Mouse (Mus musculus) heart, postnatal 4 days (tissue): ENCODE data around the gene Sirt3. TPM values are rescaled to one million over a fixed set of nuclear protein-coding genes. Genes with fewer than 3 reads are reported as not detected.

Experiments used
- DNase-seq: peaks from one replicate; pipeline ENCODE4 v3.0.0; 2021
- total RNA-seq, 2 experiments: library from RNA; stranded (reverse); gene quantifications; 2 replicates each; pipeline ENCODE4 v1.2.3; 2021

Sirt3 gene
- total RNA-seq: 10 to 100 TPM; 45.1 to 49.1 TPM

DNA sequence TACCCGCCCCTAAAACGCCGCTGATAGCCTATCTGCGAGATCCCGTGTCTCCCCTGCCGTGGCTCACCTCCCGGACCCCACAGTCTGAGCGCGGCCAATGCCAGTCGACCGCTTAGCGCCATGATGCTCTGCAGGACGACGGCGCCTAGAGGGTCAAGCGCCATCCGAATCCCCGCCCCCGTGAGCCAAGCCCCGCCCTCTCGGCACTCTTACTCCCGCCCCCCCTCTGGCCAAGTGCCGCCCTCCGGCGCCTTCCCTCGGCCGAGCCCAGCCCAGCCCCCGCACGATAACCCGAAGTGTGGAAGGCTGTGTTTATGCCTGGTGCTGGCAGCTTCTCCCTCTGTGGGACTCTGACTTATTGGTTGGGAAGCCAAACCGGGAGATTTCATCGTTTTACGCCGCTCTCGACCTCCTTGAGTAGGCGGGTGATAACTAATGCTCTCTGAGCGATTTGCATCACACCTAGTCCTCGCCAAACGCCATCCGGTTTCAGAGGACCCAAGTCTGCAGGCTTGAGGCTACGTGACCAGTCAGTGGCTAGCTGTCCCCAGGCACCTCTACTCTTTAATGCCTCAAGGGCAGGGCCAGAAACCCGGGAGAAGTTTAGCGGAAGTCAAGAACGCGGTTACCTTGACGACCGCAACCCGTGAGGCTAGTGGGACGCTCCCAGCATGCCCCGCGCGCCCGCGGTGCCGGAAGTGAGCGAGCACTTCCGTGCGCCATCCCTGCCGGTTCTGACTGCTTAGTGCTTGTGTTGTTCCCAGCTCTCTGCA, at the start of gene Sirt3, which contains the start of gene Psmd13:
Gene Sirt3, minus strand, starts transcription at position 614 of the 773 bp plus-strand sequence.
Gene Psmd13, plus strand, starts transcription at position 273 of the 773 bp plus-strand sequence.
- peak; percentile 96 for DNase-seq

DNA sequence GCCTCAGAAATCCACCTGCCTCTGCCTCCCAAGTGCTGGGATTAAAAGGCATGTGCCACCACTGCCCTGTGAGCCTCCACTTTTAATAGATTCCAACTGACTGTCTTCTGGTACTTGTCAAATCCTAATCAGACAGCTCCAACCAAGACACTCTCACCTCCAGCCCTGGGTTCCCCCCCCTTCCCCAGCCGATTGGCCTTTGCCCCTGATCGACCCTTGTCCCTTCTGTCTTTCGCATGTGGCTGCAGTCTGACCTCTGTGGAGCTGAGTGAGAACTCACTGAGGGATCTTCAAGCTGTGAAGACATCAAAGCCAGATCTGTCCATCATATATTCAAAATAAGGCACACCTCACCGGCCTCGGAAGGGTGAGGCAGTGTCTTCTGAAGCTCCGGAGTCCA, 45.1 kb upstream of the Sirt3 start:
- DNase-seq: no peak

DNA sequence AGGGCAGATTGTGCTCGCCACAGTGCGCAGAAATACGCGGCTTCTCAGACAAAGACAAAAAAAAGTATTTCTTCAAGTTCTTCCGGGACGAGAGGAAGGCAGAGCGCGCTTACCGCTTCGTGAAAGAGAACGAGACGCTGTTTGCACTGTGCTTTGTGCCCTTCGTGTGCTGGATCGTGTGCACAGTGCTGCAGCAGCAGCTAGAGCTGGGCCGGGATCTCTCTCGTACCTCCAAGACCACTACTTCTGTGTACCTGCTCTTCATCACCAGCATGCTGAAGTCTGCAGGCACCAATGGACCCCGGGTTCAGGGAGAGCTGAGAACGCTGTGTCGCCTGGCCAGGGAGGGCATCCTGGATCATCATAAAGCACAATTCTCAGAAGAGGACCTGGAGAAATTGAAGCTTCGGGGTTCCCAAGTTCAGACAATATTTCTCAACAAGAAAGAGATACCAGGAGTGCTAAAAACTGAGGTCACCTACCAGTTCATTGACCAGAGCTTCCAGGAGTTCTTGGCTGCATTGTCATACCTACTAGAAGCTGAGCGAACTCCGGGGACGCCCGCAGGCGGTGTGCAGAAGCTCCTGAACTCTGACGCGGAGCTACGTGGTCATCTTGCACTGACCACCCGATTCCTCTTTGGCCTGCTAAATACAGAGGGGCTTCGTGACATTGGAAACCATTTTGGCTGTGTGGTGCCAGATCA, 41.1 kb upstream of the Sirt3 start:
- no peak for DNase-seq

DNA sequence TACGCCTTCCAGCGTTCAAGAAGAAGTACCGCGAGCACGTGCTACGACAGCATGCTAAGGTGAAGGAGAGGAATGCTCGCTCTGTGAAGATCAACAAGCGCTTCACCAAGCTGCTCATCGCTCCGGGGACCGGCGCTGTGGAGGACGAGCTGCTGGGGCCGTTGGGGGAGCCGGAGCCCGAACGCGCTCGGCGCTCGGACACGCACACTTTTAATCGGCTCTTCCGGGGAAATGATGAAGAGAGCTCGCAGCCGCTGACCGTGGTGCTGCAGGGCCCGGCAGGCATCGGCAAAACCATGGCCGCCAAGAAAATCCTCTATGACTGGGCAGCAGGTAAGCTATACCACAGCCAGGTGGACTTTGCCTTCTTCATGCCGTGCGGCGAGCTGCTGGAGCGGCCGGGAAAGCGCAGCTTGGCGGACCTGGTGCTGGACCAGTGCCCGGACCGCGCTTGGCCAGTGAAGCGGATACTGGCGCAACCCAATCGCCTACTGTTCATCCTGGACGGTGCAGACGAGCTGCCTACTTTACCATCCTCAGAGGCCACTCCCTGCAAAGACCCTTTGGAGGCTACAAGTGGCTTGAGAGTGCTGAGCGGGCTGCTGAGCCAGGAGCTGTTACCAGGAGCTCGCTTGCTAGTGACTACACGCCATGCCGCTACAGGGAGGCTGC, 40.4 kb upstream of the Sirt3 start:
- peak; percentile 45 for DNase-seq

DNA sequence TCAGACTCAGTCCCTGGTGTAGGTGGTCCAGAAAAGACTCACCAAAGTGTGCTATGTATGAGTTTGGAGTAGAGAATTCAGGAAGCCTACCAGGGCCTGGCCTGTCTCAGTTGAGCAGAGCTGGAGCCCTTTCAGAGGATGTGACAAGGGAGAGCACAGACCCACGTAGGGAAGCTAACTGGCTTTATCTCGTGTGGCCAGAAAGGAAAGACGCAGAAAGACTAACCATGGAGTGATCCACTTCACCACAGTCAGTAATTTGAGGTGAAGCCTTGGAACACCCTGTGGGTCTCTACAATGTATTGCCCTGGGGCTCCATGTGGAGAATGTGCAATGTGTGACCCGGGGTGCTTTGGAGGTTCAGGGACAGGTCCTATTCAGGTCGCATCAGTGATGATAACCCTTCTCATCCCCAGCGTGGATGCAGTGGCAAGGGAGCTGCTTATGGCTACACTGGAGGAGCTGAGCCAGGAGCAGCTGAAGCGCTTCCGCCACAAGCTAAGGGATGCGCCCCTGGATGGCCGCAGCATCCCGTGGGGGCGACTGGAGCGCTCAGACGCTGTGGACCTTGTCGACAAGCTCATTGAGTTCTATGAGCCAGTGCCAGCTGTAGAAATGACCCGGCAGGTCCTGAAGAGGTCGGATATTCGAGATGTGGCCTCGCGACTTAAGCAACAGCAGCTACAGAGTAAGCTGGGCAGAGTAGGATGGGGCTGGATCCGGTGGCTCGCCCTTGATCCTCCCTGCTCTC, 39.3 kb upstream of the Sirt3 start:
- no peak for DNase-seq

DNA sequence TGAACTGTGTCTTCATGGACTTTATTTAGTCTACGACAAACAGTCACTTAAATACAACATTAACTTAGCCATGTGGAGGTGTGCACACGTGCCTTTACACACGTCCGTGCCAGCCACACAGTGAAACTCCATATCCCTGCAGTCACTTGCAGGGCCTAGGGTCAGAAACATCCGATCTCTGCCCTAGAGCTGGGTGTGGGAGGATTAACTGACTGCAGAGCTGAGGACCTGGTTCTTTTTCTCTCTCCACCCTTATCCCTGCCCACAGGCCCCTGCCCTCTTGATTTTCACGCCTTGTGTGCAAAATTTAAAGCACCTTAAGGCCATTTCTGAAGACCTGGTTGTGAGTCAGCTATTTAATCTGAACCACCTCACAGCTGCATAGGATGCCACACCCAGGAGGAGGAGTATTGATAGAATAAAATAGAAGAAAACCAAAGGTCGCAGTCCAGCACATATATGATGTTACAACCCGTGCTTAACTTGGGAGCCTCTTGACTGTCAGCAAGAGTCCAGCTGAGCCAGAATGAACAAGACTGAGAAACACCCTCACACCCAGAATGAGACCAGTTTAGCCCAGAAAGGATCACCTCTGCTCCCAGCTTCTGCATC, 38.4 kb upstream of the Sirt3 start, which contains the start of gene Nlrp6:
Gene Nlrp6, plus strand, starts transcription at position 485 of the 612 bp plus-strand sequence.
- DNase-seq: no peak

DNA sequence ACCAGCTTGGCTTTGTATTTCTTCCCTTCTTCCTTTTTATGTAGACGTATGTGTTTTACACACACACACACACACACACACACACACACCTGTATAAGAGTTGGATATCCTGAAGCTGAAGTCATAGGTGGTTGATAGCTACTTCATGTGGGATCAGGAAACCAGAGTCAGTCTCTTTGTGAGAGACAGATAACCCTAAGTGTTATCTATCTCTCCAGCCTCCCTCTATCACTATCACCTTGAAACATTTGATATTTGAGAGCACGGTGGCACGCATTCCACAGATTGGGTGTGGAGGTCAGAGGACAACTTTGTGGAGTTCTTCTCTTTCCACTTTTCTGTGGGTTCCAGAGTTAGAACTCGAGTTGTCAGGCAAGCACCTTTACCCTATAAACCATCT, 37.8 kb upstream of the Sirt3 start:
- DNase-seq: no peak

DNA sequence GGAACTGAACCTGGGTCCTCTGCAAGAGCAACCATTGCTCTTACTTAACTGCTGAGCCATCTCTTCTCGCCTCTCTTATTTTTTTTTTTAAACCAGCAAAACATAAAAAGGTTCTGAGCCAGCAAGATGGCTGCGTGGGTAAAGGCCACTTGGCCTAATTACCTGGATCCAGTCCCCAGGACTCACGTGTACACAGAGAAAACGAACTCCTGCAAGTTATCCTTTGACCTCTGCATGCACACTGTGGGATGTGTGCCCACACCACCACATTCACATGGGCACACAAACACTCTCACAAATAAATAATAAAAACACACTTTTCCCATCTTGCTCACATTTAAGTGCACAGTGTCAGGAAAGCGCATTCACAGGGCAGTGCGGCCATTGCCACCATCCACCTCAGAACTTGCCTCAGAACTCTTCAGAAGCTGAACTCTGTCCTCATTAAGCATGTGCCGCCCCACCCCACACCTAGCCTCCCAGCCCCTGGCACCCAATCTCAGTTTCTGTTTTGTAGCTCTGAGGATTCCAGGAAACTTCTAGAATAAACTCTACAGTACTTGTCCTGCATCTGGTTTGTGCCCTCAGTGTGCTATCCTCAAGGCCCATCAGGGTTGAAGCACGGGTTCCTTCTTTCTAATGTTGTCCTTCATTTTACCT, 32.1 kb upstream of the Sirt3 start:
- DNase-seq: no peak

DNA sequence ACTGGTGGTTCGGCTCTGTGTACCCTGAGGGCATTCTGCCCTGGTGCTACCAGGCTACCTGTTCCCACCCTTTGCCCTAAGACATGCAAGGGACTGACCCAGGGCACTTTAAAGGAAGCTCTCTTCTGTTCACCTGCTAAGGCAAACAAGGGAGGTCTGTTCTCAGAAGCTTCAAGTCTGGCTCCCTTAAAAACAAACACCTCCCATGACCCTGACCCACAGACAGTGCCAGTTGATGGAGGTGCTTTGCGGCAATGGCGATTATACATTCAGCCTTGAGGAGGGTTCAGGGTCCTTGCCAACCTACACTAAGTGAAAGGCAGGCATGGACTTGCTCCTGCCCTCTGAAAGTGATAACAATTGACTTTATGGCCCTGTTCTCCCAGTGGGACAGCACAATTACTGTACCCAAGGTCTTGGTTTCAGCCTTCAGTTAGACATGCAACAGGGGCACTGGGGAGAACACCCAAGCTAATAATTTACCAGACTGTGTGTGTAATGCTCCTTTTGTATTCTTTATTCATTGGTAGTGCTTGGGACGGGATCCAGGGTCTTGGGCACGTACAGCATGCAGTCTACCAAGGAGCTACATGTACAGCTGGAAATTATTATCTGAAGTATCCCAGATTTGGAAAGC, 30.9 kb upstream of the Sirt3 start:
- DNase-seq: no peak

DNA sequence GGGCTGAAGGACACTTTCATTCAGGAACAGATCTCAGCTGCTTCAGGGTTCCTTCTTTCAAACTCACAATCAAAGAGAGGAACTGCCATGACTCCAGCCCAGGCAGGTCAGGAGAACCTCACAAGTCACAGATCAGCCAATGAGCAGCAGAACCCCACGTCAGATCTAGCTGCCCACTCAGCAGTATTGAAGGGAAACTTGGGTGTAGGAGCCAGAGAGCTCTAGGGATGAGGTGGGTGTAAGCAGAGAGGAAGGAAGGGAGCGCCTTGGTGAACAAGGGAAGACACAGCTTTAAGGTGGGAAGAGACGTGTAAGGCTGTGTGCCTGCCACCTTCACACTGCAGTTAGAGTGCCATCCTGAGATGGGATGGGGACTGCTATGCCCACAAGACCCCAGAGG, 30.2 kb upstream of the Sirt3 start:
- DNase-seq: no peak

DNA sequence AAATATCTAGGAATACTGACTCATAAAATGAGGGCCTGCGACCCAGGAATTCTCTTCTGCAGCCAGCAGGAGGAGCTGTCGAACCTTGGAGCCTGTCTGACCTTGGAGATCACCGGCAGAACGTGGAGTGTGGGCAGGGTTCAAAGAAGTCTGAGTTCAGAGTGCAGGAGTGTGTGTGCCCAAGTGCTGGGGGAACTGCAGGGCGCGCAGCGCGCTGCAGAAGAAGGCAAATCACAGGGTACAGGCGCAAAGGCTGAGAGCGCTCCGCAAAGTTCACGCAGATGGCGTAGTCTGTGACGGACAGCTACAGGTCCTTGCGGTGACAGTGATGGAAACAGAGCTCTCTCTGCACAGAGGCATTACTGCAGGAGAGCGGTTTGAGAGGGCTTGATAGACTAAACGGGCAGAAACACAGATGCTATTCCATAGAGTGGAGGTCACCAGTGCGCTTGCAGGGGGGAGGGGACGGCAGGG, 26.6 kb upstream of the Sirt3 start:
- DNase-seq: peak; percentile 86

DNA sequence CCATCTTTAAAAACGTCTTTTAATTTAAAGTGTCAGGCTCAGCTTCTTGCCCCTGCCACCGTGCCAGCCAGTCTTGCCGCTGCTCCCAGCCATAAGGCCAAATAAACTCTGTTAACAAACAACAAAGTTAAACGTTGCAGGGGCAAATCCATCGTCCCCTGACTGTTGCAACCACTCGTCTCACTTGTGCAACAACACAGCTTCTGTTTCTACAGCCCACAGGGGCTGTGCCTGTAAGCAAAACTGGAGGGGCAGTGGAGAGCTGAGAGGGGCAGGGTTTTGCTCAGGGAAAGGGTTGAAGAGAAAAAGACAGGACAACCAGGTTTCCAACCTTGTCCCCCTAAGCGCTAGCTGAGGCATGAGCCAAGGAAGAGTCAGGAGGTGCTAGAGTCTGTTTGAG, 26.1 kb upstream of the Sirt3 start:
- DNase-seq: no peak

DNA sequence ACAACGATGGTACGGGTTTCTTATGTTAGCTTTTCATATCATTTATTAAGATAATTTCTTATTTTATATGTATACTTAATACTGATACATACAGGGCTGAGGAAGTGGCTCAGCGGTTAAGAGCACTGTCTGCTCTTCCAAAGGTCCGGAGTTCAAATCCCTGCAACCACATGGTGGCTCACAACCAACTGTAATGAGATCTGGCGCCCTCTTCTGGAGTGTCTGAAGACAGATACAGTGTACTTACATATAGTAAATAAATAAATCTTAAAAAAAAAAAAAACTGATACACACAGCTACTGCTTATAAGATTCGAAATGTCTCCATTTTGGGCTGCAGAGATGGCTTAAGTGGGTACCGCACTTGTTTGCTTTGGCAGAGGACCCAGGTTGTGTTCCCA, 25.6 kb upstream of the Sirt3 start:
- DNase-seq: no peak

DNA sequence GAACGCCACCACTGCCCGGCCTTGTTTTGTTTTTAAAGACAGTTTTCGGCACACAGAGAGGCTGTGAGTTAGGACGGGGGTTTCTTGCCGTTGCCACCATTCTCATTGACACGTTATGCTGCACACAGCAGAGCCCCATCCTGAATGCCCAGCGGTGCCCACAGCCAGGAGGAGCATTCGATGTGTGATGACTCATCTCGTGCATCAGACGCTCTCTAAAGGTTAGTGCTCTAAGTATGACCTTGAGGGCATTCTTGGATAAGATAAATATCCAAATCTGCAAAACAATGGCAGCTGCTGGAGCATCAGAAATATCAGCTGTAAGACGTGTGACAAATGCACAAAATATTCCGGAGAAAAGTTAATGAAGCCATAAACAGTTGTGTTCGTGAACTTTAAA, 25.0 kb upstream of the Sirt3 start:
- no peak for DNase-seq

DNA sequence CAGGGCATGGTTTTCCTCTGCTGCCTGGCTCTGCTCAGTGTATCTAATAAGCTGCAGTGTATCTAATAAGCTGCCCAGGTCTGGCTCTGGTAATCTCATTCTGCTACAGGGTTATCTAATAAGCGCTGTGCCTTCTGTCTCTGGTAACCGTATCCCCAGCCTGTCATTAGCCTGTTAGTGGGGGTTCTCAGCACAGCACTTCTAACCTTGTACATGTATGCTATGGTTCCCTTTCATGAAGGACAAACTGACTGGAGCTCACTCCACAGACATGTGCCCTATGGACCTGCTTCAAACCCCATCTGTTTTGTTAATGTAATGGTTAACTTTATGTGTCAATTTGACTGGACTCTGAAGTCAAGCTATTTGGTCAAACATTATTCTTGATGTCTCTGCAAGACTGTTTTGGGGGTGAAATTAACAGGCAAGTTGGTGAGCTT, 23.6 kb upstream of the Sirt3 start:
- no peak for DNase-seq

DNA sequence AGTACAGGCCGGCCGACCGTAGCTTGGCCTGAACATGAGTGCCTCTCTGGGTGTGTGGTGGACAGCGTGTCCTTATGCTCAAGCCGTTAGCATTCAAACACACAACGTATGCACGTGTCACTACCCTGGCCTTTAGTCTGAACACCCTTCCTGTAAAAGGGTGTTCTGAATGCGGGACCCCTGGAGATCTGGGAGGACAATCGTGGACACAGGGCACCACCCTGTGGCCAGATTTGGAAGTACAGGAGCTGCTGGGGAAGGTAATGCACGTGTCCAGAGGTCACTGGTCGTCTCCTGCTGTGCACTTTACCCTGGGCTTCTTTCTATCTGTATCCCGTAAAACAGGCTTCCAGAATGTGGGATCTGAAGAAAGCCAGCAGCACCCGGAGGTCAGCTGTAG, 21.1 kb upstream of the Sirt3 start:
- DNase-seq: peak; percentile 92

DNA sequence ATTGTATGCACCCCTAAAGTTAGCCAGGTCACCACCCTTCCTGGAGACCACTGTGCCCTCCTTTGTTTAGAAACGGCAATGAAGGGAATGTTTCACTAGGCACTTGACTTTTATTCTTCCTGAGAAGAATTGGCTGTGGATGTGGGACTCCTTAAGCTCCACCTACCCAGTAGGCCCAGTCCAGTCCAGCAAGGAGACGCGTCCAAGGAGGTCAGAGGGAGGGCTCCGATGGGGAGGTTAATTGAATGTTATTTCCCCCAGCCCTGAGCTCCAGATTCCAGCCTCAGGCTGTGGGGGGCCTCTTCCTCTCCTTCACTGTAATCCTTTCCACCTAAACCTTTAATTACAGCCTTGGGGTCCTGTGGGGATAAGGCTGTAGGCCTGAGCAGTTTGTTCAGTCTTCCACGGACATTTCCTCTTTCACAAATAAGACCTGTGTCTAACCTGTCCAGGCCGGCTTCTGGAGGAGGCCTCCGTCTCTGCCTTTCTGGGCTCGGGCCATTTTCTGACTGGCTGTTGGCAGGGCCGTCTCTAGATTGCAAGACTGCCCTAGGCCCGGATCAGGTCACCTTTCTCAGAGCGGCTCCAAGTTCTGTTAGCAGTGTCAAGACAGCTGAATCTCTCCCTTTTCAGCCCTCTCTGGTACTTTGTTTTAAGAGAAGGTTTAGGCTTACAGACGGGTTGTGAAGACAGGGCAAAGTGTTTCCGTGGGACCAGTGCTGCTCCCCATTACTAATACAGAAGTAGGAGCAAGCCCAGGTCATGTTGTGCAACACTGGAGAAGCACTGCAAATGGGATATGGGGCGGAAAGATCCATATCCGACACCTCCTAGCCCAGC, 20.1 kb upstream of the Sirt3 start:
- DNase-seq: no peak

DNA sequence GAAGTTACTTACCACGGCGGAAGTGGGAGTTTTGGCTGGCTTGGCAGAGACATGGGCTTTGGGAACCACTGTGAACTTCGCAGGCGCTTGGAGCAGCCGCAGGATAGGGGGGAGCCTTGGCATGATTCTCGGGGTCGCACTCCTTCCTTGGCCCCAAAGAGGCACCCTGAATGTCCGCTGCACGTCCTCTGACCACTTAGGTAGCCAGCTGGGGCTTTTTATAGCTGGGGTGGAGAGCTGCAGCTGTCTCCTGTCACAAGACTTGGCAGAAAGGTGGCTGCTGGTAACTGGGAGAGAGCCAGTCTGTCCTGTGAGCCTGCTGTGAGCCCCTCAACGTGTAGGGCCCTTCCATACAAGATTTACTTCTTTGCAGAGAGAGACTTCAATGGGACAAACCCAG, 18.1 kb upstream of the Sirt3 start, which contains the start of gene Cox8b:
Gene Cox8b, minus strand, starts transcription at position 227 of the 400 bp plus-strand sequence.
- DNase-seq: peak; percentile 74

DNA sequence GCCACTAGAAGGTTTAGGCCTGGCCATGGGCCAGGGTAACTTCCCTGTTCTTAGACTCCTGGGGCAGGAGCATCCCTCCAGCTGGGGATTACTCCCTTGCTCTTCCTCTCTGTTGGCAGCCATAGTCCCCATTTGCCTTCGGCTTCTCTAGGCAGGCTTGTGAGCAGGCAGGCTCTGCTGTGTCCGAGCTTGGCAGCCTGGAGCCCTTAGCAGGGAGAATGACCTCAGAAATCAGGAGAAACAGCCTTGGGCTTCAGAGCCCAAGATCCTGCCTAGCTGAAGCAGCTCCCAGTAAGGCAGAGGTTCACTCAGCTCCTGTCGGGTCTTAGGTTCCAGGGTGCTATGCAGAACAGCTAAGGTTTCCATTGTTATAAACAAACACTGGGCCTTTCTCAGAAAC, 17.0 kb upstream of the Sirt3 start:
- peak; percentile 14 for DNase-seq

DNA sequence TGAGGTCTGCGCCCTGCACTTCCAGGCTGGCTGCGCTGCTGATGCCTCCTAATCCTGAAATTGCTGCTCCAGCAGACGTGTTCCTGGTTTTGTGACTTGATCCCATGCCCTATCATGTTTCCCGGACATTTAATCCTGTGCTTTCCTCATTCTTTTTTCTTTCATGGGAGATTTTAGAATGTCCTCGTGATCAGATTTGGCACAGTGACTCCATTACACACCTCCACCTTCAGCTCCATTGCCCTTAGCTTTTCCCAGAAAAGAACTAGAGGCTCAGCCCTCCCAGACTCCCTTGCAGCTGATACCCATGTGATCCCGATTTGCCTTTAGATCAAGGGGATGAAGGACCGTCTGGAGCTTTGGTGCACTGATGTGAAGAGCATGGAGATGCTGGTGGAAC, 15.8 kb upstream of the Sirt3 start:
- DNase-seq: no peak
